Mouse (Mus musculus) bone marrow macrophage, adult 2 months (primary cell): ENCODE results near the gene Slco3a1.

Experiments
- CTCF ChIP-seq: IDR thresholded peaks from 2 replicates; pipeline ENCODE4 v1.5.1; 2012; ENCODE audit warnings: low read depth, mild to moderate bottlenecking, low read length, moderate library complexity
- POLR2A ChIP-seq: IDR thresholded peaks from 2 replicates; pipeline ENCODE4 v1.6.1; 2012; ENCODE audit warnings: mild to moderate bottlenecking, low read depth, low read length, borderline replicate concordance

- TF ChIP-seq CTCF, result no peak
- no peak for TF ChIP-seq POLR2A
These were observed 28.6 kb downstream of the Slco3a1 start for GRCm38 (mm10) chr7:74526030-74526429.
